36 mouse cellular contexts compared by ENCODE assay signal in the genomic region with DNA sequence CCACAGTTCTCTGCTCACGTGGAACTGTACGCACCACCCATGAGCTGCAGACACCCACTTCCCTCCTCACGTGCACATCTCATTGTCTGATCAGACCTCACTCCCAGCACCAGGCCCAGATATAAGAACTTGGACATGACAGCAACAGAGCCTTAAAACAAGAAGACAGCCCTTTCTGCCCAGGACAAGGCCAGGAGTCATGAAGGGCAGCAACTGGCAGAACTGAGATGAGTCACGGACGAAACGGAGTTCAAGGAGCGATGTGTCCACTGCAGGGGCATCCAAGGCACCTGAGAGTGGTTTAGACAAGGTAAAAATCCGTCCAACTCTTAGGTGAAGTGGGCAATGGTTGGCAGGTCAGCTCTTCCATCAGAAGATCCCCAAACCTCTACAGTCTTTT. TPM values are rescaled to one million over a fixed set of nuclear protein-coding genes. Genes with fewer than 3 reads are reported as not detected.
"Had no signal": no experiment of that assay in that cellular context is flagged by ENCODE, and none has a peak within 500 bp of the region (broad histone marks: within the 10 kb centered on the region; RNA-seq: fewer than 3 reads in every experiment).

No protein-coding gene starts in this region.

- DNase-seq: heart, postnatal 10 days; heart, postnatal 14 days; heart, postnatal 36 days; heart, postnatal 4 days; kidney, adult 11 months; kidney, adult 18-20 months; kidney, adult 2 months; kidney, adult 8-10 months; kidney, adult 9 months; kidney, postnatal 10 days; kidney, postnatal 14 days; kidney, postnatal 25 days; kidney, postnatal 36 days; kidney, postnatal 4 days; layer of hippocampus, adult 9-11 months; layer of hippocampus, postnatal 36 days had no signal

- H3K4me1 ChIP-seq: hindbrain, embryonic 12.5 days; intestine, embryonic 15.5 days; kidney, embryonic 15.5 days had no signal

- H3K9me3 ChIP-seq: heart, embryonic 12.5 days; heart, embryonic 13.5 days; heart, embryonic 15.5 days; hindbrain, embryonic 10.5 days; hindbrain, embryonic 12.5 days; hindbrain, embryonic 13.5 days; hindbrain, embryonic 15.5 days; intestine, embryonic 15.5 days; kidney, embryonic 15.5 days had no signal

- H3K27me3 ChIP-seq: hindbrain, embryonic 12.5 days; hindbrain, embryonic 13.5 days; hindbrain, embryonic 15.5 days; intestine, embryonic 15.5 days; kidney, embryonic 15.5 days had no signal

- ATAC-seq: hindbrain, embryonic 16.5 days; hindbrain, postnatal 0 days; inflammation-experienced regulatory T-cells, adult 6 months; intestine, embryonic 15.5 days; intestine, embryonic 16.5 days; intestine, postnatal 0 days had no signal

- H3K36me3 ChIP-seq: heart, embryonic 12.5 days; heart, embryonic 13.5 days; heart, embryonic 15.5 days; hindbrain, embryonic 10.5 days; hindbrain, embryonic 12.5 days; hindbrain, embryonic 13.5 days; hindbrain, embryonic 15.5 days; intestine, embryonic 15.5 days; kidney, embryonic 15.5 days had no signal

- H3K4me3 ChIP-seq: heart, embryonic 12.5 days; heart, embryonic 13.5 days; heart, embryonic 15.5 days; hindbrain, embryonic 10.5 days; hindbrain, embryonic 12.5 days; hindbrain, embryonic 13.5 days; hindbrain, embryonic 15.5 days; intestine, embryonic 15.5 days; kidney, embryonic 15.5 days; layer of hippocampus, adult 2 months; left cerebral cortex, adult 2 months had no signal

RNA-seq across cellular contexts. Expression of a gene that starts 42.7 kb away (rescaled TPM):
- total RNA-seq: hematopoietic stem cell, adult 5-6 weeks; layer of hippocampus, adult 18-20 months; layer of hippocampus, postnatal 10 days; left cerebral cortex, adult 18-20 months; left cerebral cortex, adult 2 months had no signal
- polyA plus RNA-seq: inflammation-experienced regulatory T-cells, adult 6 months had no signal
